In genomic region chr19:36522558-36523195, GRCm38 (mm10) we compare ENCODE assay signal across 19 mouse cellular contexts. TPM values are rescaled to one million over a fixed set of nuclear protein-coding genes. Genes with fewer than 3 reads are reported as not detected.
A peak's percentile ranks its signal among the peaks of the same experiment; 100 is the strongest.
DNase-seq lines count a peak whose midpoint lies in the region; ATAC-seq and TF ChIP-seq lines count a peak whose summit lies in the region.
"Had no signal": no experiment of that assay in that cellular context is flagged by ENCODE, and none has a peak within 500 bp of the region (broad histone marks: within the 10 kb centered on the region; RNA-seq: fewer than 3 reads in every experiment).

No protein-coding gene starts in this region.

- no peaks in the 10 kb centered on the region for H3K9me3 ChIP-seq in heart, embryonic 16.5 days (replicated peaks; ENCODE audit: control insufficient read depth, low read length)
- no peaks in the 10 kb centered on the region for H3K9me3 ChIP-seq in forebrain, postnatal 0 days (ENCODE audit: low read length)
- H3K9me3 ChIP-seq: embryonic facial prominence, embryonic 13.5 days; G1E; limb, embryonic 15.5 days; midbrain, embryonic 10.5 days had no signal

- H3K36me3 ChIP-seq in heart, embryonic 16.5 days (ENCODE audit: control insufficient read depth, insufficient read depth) = no peaks in the 10 kb centered on the region
- no peaks in the 10 kb centered on the region for H3K36me3 ChIP-seq in forebrain, postnatal 0 days (ENCODE audit: insufficient read depth)
- H3K36me3 ChIP-seq: embryonic facial prominence, embryonic 13.5 days; G1E; limb, embryonic 15.5 days; midbrain, embryonic 10.5 days had no signal

- no peaks in the 10 kb centered on the region for H3K27me3 ChIP-seq in heart, embryonic 16.5 days (ENCODE audit: control insufficient read depth, insufficient read depth, low read length)
- no peaks in the 10 kb centered on the region for H3K27me3 ChIP-seq in forebrain, postnatal 0 days (ENCODE audit: insufficient read depth, low read length)
- H3K27me3 ChIP-seq: embryonic facial prominence, embryonic 13.5 days; limb, embryonic 15.5 days had no signal

- peaks cover 6% of the 10 kb centered on the region for H3K4me1 ChIP-seq in heart, embryonic 16.5 days (ENCODE audit: control insufficient read depth, insufficient read depth, low read length)
- no peaks in the 10 kb centered on the region for H3K4me1 ChIP-seq in forebrain, postnatal 0 days (ENCODE audit: insufficient read depth)
- H3K4me1 ChIP-seq: limb, embryonic 15.5 days; midbrain, embryonic 10.5 days had no signal

- H3K4me2 ChIP-seq in heart, embryonic 16.5 days (ENCODE audit: low read depth, low read length) = no peak overlapping the region
- H3K4me2 ChIP-seq in forebrain, postnatal 0 days (ENCODE audit: low read depth) = no peak overlapping the region
- H3K4me2 ChIP-seq: embryonic facial prominence, embryonic 13.5 days; heart, embryonic 11.5 days; limb, embryonic 15.5 days had no signal

- no peak overlapping the region for H3K27ac ChIP-seq in heart, embryonic 16.5 days (ENCODE audit: low read length)
- no peak overlapping the region for H3K27ac ChIP-seq in forebrain, postnatal 0 days (ENCODE audit: low read depth, low read length)
- H3K27ac ChIP-seq: embryonic facial prominence, embryonic 13.5 days; limb, embryonic 15.5 days; midbrain, embryonic 10.5 days had no signal

- ATAC-seq in heart, embryonic 16.5 days (replicated peaks; ENCODE audit: extremely low read depth, insufficient read depth, low FRiP score) = 0 out of 2 replicates have a peak, but pooled peaks have one; percentile 28
- peak; percentile 68 for ATAC-seq in megakaryocyte progenitor cell, adult 5-6 weeks (replicated peaks; ENCODE audit: poor library complexity)
- no peak for ATAC-seq in forebrain, postnatal 0 days
- ATAC-seq: hindbrain, embryonic 16.5 days had no signal

- WGBS in heart, embryonic 16.5 days = 34% methylated on average over 3 of the region's 3 CpGs
- 78% methylated on average over 3 of the region's 3 CpGs for WGBS in forebrain, postnatal 0 days

- DNase-seq in heart, postnatal 4 days = no peak
- peak; percentile 40 for DNase-seq in T-cell, adult 2 months (ENCODE audit: low spot score)
- peak; percentile 33 for DNase-seq in thymus, postnatal 4 days
- DNase-seq in forebrain, postnatal 0 days = no peak
- DNase-seq in layer of hippocampus, postnatal 36 days = no peak
- DNase-seq in cerebellum, adult 11-12 months = no peak
- DNase-seq: adrenal gland, adult 2 months; cerebellum, adult 2 months; kidney, adult 18-20 months; lung, postnatal 10 days; right cerebral cortex, postnatal 25 days had no signal

- no peak for TF ChIP-seq CTCF in forebrain, postnatal 0 days (IDR thresholded peaks at IDR 0.05; ENCODE audit: low read depth)

- no peak overlapping the region for H3K4me3 ChIP-seq in heart, embryonic 16.5 days (ENCODE audit: low read length)
- H3K4me3 ChIP-seq in forebrain, postnatal 0 days (ENCODE audit: low read depth, low read length) = no peak overlapping the region
- H3K4me3 ChIP-seq: embryonic facial prominence, embryonic 13.5 days; limb, embryonic 15.5 days; midbrain, embryonic 10.5 days had no signal

- no peak overlapping the region for H3K9ac ChIP-seq in heart, embryonic 16.5 days (ENCODE audit: low read length)
- no peak overlapping the region for H3K9ac ChIP-seq in forebrain, postnatal 0 days
- H3K9ac ChIP-seq: embryonic facial prominence, embryonic 13.5 days; limb, embryonic 15.5 days had no signal

RNA-seq across cellular contexts. Expression of gene Hectd2, which starts 31.8 kb away (rescaled TPM):
- polyA plus RNA-seq in heart, embryonic 16.5 days (2015; fragmentation: Nextera tagmentation; extraction: Ambion mirVana) = 3.3 and 4.6 TPM in 2 replicates
- 1 to 10 TPM; 7.2 to 9.3 TPM for total RNA-seq in heart, postnatal 4 days (2021)
- 3.4 and 4.2 TPM in 2 replicates for total RNA-seq in megakaryocyte progenitor cell, adult 5-6 weeks (2015)
- 1.3 and 1.8 TPM in 2 replicates for total RNA-seq in megakaryocyte progenitor cell, adult 5-6 weeks (2017)
- 28.6 and 32.9 TPM in 2 replicates for total RNA-seq in forebrain, postnatal 0 days (2014; rRNA removed)
- 6.1 and 6.7 TPM in 2 replicates for polyA plus RNA-seq in forebrain, postnatal 0 days (2015; fragmentation: Nextera tagmentation; extraction: Ambion mirVana)
- total RNA-seq in layer of hippocampus, postnatal 36 days (2021) = 10 to 100 TPM; 40.3 to 49.3 TPM

Comparison
In these comparisons a context has a peak if more than half of its experiments do, and no peak if none do; other contexts are left out.
1. DNase-seq: peak in T-cell, adult 2 months (single experiment) and thymus, postnatal 4 days (single experiment); none in heart, postnatal 4 days (single experiment), forebrain, postnatal 0 days (single experiment), layer of hippocampus, postnatal 36 days (0 of 2) and cerebellum, adult 11-12 months (single experiment).